Mouse (Mus musculus) megakaryocyte-erythroid progenitor cell, adult 5 weeks (primary cell): ENCODE results near the gene Vmn1r55. TPM values are rescaled to one million over a fixed set of nuclear protein-coding genes. Genes with fewer than 3 reads are reported as not detected.

ENCODE experiments used
- polyA plus RNA-seq: library from polyadenylated mRNA; stranded (reverse); fragments of >175 nt; gene quantifications from 2 replicates; pipeline ENCODE4 v1.2.3, GENCODE M21; 2012

Vmn1r55 gene
- polyA plus RNA-seq = not detected in 2 replicates

DNA sequence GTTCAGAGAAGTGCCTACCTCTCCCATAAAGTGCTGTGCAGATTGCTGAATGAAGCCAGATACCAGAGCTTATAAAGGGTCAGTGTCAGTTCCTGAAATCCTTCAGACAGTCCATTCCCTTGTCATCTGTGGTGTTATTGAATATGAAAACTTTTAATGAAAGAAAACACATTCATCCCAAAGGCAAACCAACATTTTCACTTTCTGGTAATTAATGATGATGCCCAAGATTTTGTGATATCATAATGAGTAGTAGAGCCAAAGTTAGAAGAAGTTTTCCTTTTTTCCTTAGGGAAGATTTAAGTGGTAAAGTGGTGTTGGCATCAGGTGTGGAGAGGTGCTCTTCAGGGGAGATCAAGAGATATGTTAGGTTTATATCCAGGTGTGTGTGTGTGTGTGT lies at the start of gene Vmn1r55:
Gene Vmn1r55, minus strand, starts transcription at position 101 of the 400 bp plus-strand sequence.

DNA sequence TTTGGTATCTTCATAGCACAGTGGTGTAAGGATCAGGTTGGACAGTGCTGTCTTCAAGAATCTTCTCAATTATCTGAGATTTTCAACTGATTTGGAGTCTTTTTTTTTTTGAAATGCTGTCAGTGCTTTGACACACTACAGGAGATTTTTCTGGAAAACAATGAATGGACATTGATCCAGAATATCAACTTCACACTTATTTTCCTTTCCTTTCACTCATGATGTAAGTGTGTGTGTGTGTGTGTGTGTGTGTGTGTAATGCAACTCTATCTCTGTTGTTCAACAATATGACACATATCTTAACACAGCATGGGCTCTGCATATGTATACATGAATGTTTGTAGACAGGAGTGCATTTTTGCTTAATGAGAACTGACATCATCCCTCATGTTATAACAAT lies 47.2 kb upstream of the Vmn1r55 start, which contains the start of gene Vmn1r56:
Gene Vmn1r56, minus strand, starts transcription at position 101 of the 400 bp plus-strand sequence.

DNA sequence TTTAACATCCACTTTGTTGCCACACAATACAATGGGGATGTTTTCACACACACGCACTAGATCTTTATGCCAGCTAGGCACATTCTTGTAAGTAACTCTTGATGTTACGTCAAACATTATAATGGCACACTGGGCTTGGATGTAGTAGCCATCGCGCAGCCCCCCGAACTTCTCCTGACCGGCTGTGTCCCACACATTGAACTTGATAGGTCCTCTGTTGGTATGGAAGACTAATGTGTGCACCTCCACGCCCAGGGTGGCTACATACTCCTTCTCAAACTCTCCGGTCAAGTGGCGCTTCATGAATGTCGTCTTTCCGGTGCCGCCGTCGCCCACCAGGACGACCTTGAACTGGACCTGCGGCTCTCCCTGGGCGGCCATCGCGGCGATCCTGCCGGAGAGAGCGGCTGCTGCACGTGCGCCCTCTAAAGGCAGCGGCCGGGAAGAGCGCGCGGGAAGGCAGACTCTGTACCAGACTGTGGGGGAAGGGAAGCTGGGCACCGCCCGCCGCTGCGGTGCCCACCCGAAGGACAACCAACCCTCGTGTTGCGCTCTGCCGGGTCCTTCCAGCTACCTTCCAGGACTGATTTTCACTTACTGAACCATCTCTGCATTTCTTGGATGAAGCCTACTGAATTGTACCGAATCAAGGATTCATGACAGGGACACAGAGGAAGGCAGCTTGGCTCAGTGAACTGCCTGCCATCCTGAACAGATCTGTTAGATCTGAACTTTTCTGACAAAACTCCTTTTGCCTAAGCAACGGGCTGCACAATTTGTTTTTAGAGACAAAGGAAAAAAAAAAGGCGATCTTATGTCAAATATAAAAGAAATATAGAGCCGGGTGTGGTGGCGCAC lies 23.7 kb downstream of the Vmn1r55 start, which contains the start of gene Rasl2-9:
Gene Rasl2-9, minus strand, starts transcription at position 402 of the 858 bp plus-strand sequence.

DNA sequence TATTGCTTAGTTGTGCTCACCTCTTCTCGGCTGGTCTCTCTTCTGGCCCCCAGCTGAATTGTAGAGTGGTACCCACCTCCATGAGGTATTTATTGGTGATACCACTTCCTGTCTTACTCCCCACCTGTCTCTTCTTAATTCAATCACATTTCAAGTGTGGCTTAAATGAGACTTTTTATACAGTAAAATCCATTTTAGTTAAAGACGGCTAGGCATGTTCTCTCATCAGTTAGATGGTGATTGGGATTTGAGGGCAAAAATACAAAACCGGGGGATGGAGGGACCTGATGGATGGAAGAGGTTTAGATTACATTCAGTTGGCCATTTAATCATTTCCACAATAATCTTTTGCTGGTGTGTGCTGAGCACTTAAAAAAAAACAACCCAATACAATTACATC lies 32.6 kb downstream of the Vmn1r55 start, which contains the start of gene Rfpl4:
Gene Rfpl4, minus strand, starts transcription at position 101 of the 400 bp plus-strand sequence.

DNA sequence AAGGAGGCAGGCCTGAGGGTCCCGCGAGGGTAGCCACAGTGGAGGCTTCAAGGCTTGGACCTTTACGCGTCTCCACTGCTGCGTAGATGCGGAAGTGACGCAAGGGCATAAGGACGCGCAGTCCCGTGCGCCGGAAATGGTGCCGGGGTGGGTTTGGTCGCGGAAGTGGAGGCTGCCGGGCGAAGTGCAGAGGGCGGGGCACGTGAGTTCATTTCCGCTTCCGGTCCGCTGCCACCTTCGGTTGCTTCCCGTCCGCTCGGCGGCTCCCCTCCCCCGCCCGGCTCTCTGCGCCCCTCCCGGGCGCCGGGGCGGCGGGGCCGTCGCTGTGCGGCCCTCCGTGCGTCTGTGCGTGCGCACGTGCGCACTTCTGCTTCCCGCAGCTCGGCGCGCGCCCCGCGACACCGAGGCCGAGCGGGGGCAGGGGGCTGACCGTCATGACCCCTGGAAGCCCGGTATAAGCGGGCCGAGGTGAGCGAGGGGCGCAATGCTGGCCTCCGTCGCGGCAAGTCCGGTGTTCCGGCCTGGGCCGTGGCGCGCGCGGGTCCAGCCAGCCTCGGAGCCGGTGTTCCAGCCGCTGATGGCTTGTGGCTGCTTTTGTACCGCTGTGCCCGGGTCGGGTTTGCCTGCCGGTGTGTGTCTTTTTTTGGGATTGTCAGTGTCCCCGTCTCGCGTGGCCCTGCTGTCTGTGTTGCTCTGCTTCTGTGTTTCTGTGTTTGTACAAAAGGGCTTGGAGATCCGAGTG lies 69.3 kb downstream of the Vmn1r55 start, which contains the start of gene Epn1:
Gene Epn1, plus strand, starts transcription at position 226 of the 742 bp plus-strand sequence.

Other genes with a start within 250 kb of the Vmn1r55 start
- 0.09 and 0.28 TPM in 2 replicates for gene Gm36210, start 243.2 kb downstream of the Vmn1r55 start, polyA plus RNA-seq
- gene Zfp628, start 234.5 kb downstream of the Vmn1r55 start, polyA plus RNA-seq = 76.1 and 85.0 TPM in 2 replicates
- 1.3 and 1.9 TPM in 2 replicates for gene Nat14, start 227.6 kb downstream of the Vmn1r55 start, polyA plus RNA-seq
- gene Ssc5d, start 223.9 kb downstream of the Vmn1r55 start, polyA plus RNA-seq = 0.08 and 0.10 TPM in 2 replicates
- gene Sbk2, start 185.3 kb downstream of the Vmn1r55 start, polyA plus RNA-seq = 0.04 and 0.17 TPM in 2 replicates
- not detected in 2 replicates for gene Sbk3, start 178.5 kb downstream of the Vmn1r55 start, polyA plus RNA-seq
- 53.1 and 73.1 TPM in 2 replicates for gene Zfp579, start 153.5 kb downstream of the Vmn1r55 start, polyA plus RNA-seq
- gene Zfp524, start 135.3 kb downstream of the Vmn1r55 start, polyA plus RNA-seq = 49.6 and 56.4 TPM in 2 replicates
- gene Fiz1, start 135.0 kb downstream of the Vmn1r55 start, polyA plus RNA-seq = 55.3 and 63.3 TPM in 2 replicates
- not detected in 2 replicates for gene Gm44973, start 134.2 kb downstream of the Vmn1r55 start, polyA plus RNA-seq
- 75.2 and 76.9 TPM in 2 replicates for gene Zfp865, start 129.3 kb downstream of the Vmn1r55 start, polyA plus RNA-seq
- gene Ccdc106, start 129.1 kb downstream of the Vmn1r55 start, polyA plus RNA-seq = 0.83 and 1.2 TPM in 2 replicates
- not detected in 2 replicates for gene 4632433K11Rik, start 115.6 kb downstream of the Vmn1r55 start, polyA plus RNA-seq
- 1.3 and 2.7 TPM in 2 replicates for gene Zfp784, start 111.2 kb downstream of the Vmn1r55 start, polyA plus RNA-seq
- 36.3 and 49.1 TPM in 2 replicates for gene Zfp580, start 98.1 kb downstream of the Vmn1r55 start, polyA plus RNA-seq
- 486 and 623 TPM in 2 replicates for gene U2af2, start 87.5 kb downstream of the Vmn1r55 start, polyA plus RNA-seq
- gene Epn1, start 69.4 kb downstream of the Vmn1r55 start, polyA plus RNA-seq = 527 and 560 TPM in 2 replicates
- gene Rfpl4, start 32.7 kb downstream of the Vmn1r55 start, polyA plus RNA-seq = not detected in 2 replicates
- gene Rasl2-9, start 23.7 kb downstream of the Vmn1r55 start, polyA plus RNA-seq = 0.11 TPM in 1 of 2 replicates, not detected in the other
- not detected in 2 replicates for gene Vmn1r56, start 47.1 kb upstream of the Vmn1r55 start, polyA plus RNA-seq
- not detected in 2 replicates for gene Vmn1r57, start 68.8 kb upstream of the Vmn1r55 start, polyA plus RNA-seq
- gene Gm5065, start 200.9 kb upstream of the Vmn1r55 start, polyA plus RNA-seq = not detected in 2 replicates
- gene Nlrp2, start 201.4 kb upstream of the Vmn1r55 start, polyA plus RNA-seq = not detected in 2 replicates